Mouse (Mus musculus): ENCODE data around the gene Agbl3.

Gene Agbl3

DNA sequence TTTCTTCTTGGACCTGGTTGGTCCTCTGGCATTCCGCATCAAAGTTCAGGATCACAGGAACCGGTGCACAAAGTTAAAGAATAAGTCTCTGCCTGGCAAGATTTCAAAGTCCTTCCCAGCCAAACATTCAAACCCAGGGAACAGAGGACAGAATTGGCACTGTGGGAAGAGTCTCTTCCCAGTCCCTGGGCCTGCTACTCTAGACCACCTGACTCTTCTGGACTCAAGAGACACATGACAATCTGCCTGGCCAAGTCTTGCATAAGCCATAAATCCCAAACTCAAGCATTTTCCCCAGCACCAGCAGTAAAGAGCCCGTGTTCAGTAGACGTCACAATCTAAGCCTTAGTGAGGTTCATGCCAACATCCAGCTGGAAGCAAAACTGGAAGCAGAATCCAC, 126.4 kb downstream of the Agbl3 start:
- no peak for DNase-seq (ENCODE audit: low spot score)

GRCm38 (mm10) chr6:34907121-34907614, 126.9 kb downstream of the Agbl3 start:
- DNase-seq (ENCODE audit: low spot score) = no peak

DNA sequence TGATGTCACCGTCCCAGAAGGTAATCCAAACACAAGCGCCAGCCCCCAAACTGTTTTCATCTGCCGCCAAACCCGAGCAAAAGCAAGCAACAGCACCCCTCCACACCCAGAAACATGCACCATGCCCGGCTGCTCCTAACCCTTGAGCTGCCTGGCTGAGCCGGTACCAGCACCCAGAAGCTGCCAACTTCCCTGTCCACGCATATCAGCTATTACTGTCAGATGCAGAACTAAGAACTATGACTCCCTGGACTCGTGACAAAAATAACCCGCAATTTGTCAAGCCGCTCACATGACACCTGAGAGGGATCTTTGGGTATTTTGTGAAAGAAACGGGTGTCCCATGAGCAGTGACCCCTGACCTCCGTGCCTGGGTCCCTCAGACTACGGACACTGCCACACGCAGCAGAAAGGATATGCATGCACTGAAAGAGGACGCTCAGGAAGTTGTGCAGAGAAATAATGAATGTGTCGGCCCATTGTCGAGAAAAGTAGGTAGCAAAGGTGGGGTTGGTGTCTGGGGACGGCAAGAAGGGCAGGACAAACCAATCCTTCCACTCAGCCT, 127.5 kb downstream of the Agbl3 start:
- DNase-seq (ENCODE audit: low spot score) = no peak

All from ovary, postnatal 36 days (tissue).